Comparison of ENCODE assay signal across 8 mouse cellular contexts in genomic region chr16:21392517-21393112, GRCm38 (mm10). TPM values are rescaled to one million over a fixed set of nuclear protein-coding genes. Genes with fewer than 3 reads are reported as not detected.
DNase-seq lines count a peak whose midpoint lies in the region; ATAC-seq and TF ChIP-seq lines count a peak whose summit lies in the region.

No protein-coding gene starts in this region.

- peak; percentile 73 for DNase-seq in MEL-GATA-1-ER (ENCODE audit: extremely low read depth, low read depth)
- peak; percentile 61 to 69 for DNase-seq in cerebellum, adult 2 months
- DNase-seq in forelimb bud, embryonic 11.5 days (ENCODE audit: low read depth, low spot score), result peak; percentile 96
- DNase-seq in layer of hippocampus, adult 9-10 months (ENCODE audit: low spot score), result peak; percentile 86
- DNase-seq in retina, adult 2 months (ENCODE audit: low read depth, low spot score), result peak; percentile 68
- DNase-seq in thymus, postnatal 25 days, result peak; percentile 73

- no peaks in the 10 kb centered on the region for H3K4me1 ChIP-seq in cerebellum, adult 2 months (ENCODE audit: control insufficient read depth, insufficient read depth, low read length)
- peaks cover 33% of the 10 kb centered on the region for H3K4me1 ChIP-seq in lung, embryonic 15.5 days

- H3K9ac ChIP-seq in lung, embryonic 15.5 days, result no peak overlapping the region

- H3K27ac ChIP-seq in cerebellum, adult 2 months (ENCODE audit: insufficient read depth, low read length), result no peak overlapping the region
- H3K27ac ChIP-seq in lung, embryonic 15.5 days, result peak overlapping the region; percentile 63

- TF ChIP-seq CTCF in cerebellum, adult 2 months (IDR thresholded peaks at IDR 0.05; ENCODE audit: borderline replicate concordance, insufficient read depth, low read depth, low read length), result peak; percentile 77

- ATAC-seq in hematopoietic stem cell, adult 5-6 weeks (replicated peaks in 1 of 2; ENCODE audit: insufficient read depth in 1 of 2, low FRiP score in 2 of 2, low TSS enrichment in 1 of 2, low read depth in 1 of 2, poor library complexity in 2 of 2, severe bottlenecking in 2 of 2), result peak; percentile 90 to 93
- peak; percentile 64 for ATAC-seq in lung, embryonic 15.5 days (ENCODE audit: borderline replicate concordance, extremely low read depth, low FRiP score, low TSS enrichment)

- TF ChIP-seq POLR2A in cerebellum, adult 2 months (IDR thresholded peaks at IDR 0.05; ENCODE audit: borderline replicate concordance, insufficient read depth, low read length), result no peak

- no peaks in the 10 kb centered on the region for H3K9me3 ChIP-seq in lung, embryonic 15.5 days

- no peaks in the 10 kb centered on the region for H3K36me3 ChIP-seq in lung, embryonic 15.5 days

- no peak overlapping the region for H3K4me2 ChIP-seq in lung, embryonic 15.5 days

- no peaks in the 10 kb centered on the region for H3K27me3 ChIP-seq in cerebellum, adult 2 months (ENCODE audit: control insufficient read depth, insufficient read depth, low read length)
- H3K27me3 ChIP-seq in lung, embryonic 15.5 days, result no peaks in the 10 kb centered on the region

- 22% methylated on average over 9 of the region's 9 CpGs for WGBS in cerebellum, adult 2 months
- WGBS in lung, embryonic 15.5 days, result 45% methylated on average over 9 of the region's 9 CpGs

- H3K4me3 ChIP-seq in cerebellum, adult 2 months (replicated peaks; ENCODE audit: insufficient read depth, low read depth, low read length), result no peak overlapping the region
- no peak overlapping the region for H3K4me3 ChIP-seq in lung, embryonic 15.5 days

RNA-seq across cellular contexts. Expression of gene Vps8, which starts 30.3 kb away (rescaled TPM):
- 26.3 and 27.1 TPM in 2 replicates for polyA plus RNA-seq in cerebellum, adult 2 months (2012; rRNA removed)
- total RNA-seq in hematopoietic stem cell, adult 5-6 weeks (2017), result 18.6 and 27.7 TPM in 2 replicates
- polyA plus RNA-seq in lung, embryonic 15.5 days (2015; fragmentation: Nextera tagmentation; extraction: Ambion mirVana), result 14.3 and 15.5 TPM in 2 replicates
